Mouse (Mus musculus): ENCODE measurements at regions not wholly inside any gene's neighbourhood (a gene's known extent, or its start where the extent isn't known, plus 50 kb on each side); places are given as distances from the start of the nearest gene placed in this dataset.

GRCm38 (mm10) chr3:117927527-117927926, 58.8 kb upstream of the Snx7 start:
- no peak overlapping the region for H3K9ac ChIP-seq (ENCODE audit: low read length)
- H3K4me3 ChIP-seq (ENCODE audit: control insufficient read depth in 1 of 2, insufficient read depth in 1 of 2, low read depth in 1 of 2, low read length in 2 of 2), result no peak overlapping the region

More at GRCm38 (mm10) chr3:117927527-117927926, 58.8 kb upstream of the Snx7 start:
- Histone ChIP-seq H3K27ac (replicated peaks in 1 of 2; ENCODE audit: control insufficient read depth in 1 of 2, insufficient read depth in 1 of 2, low read depth in 2 of 2, low read length in 2 of 2) (no peak overlapping the region), H3K36me3 (ENCODE audit: control insufficient read depth, insufficient read depth, low read length) (no peaks in the 10 kb centered on the region), H3K4me1 (ENCODE audit: control insufficient read depth in 2 of 2, insufficient read depth in 2 of 2, low read length in 2 of 2) (no peaks in the 10 kb centered on the region), H3K9me3 (ENCODE audit: control insufficient read depth, low read length) (no peaks in the 10 kb centered on the region), H3K4me2 (ENCODE audit: low read length) (no peak overlapping the region), H3K27me3 (ENCODE audit: control insufficient read depth, insufficient read depth, low read length) (no peaks in the 10 kb centered on the region)
- 92% methylated on average over 1 of the region's 1 CpGs for WGBS
- ATAC-seq (ENCODE audit: insufficient number of reproducible peaks, insufficient read depth, low FRiP score, low read depth), result no peak

Measured in heart, embryonic 14.5 days (tissue).